Mouse (Mus musculus): ENCODE data around the gene Eml2. TPM values are rescaled to one million over a fixed set of nuclear protein-coding genes. Genes with fewer than 3 reads are reported as not detected.
"Not testable (repeated sequence)": the region's sequence is repeated elsewhere in the genome, so short reads cannot be mapped to it uniquely, and the experiment has no call there.

The Eml2 gene
- 58.3 and 61.8 TPM in 2 replicates for polyA plus RNA-seq (2012; rRNA removed)

- no peak for DNase-seq (ENCODE audit: low spot score)
These were observed at the start of gene Eml2 for GRCm38 (mm10) chr7:19175708-19176515. Eml2 (plus strand) TSS chr7:19176421.

- no peak for DNase-seq (ENCODE audit: low spot score)
These were observed 48.5 kb upstream of the Eml2 start for GRCm38 (mm10) chr7:19127744-19128143.

- no peak for DNase-seq (ENCODE audit: low spot score)
These were observed 46.8 kb upstream of the Eml2 start for GRCm38 (mm10) chr7:19129396-19129795.

GRCm38 (mm10) chr7:19130657-19131056, 45.6 kb upstream of the Eml2 start:
- no peak for DNase-seq (ENCODE audit: low spot score)

GRCm38 (mm10) chr7:19131324-19131848, 44.8 kb upstream of the Eml2 start:
- peak; percentile 89 for DNase-seq (ENCODE audit: low spot score)

GRCm38 (mm10) chr7:19136168-19136567, 40.1 kb upstream of the Eml2 start:
- DNase-seq (ENCODE audit: low spot score): no peak

GRCm38 (mm10) chr7:19136673-19137334, 39.4 kb upstream of the Eml2 start:
- no peak for DNase-seq (ENCODE audit: low spot score)

- DNase-seq (ENCODE audit: low spot score): no peak
These were observed 38.8 kb upstream of the Eml2 start for GRCm38 (mm10) chr7:19137380-19137779.

- DNase-seq (ENCODE audit: low spot score): no peak
These were observed 29.4 kb upstream of the Eml2 start for GRCm38 (mm10) chr7:19146793-19147192.

- no peak for DNase-seq (ENCODE audit: low spot score)
These were observed 28.6 kb upstream of the Eml2 start for GRCm38 (mm10) chr7:19147497-19148045.

GRCm38 (mm10) chr7:19148180-19148874, 27.9 kb upstream of the Eml2 start:
- no peak for DNase-seq (ENCODE audit: low spot score)

- peak; percentile 83 for DNase-seq (ENCODE audit: low spot score)
These were observed 27.2 kb upstream of the Eml2 start, which contains the start of gene Qpctl for GRCm38 (mm10) chr7:19148875-19149541. Qpctl (minus strand) TSS chr7:19149291.

GRCm38 (mm10) chr7:19149626-19150025, 26.6 kb upstream of the Eml2 start, which contains the start of gene Snrpd2:
Snrpd2 (plus strand) TSS chr7:19149722.
- peak; percentile 88 for DNase-seq (ENCODE audit: low spot score)

- not testable (repeated sequence) for DNase-seq (ENCODE audit: low spot score)
These were observed 25.1 kb upstream of the Eml2 start for GRCm38 (mm10) chr7:19151121-19151520.

GRCm38 (mm10) chr7:19154796-19155195, 21.4 kb upstream of the Eml2 start:
- no peak for DNase-seq (ENCODE audit: low spot score)

GRCm38 (mm10) chr7:19155825-19156475, 20.3 kb upstream of the Eml2 start:
- no peak for DNase-seq (ENCODE audit: low spot score)

GRCm38 (mm10) chr7:19157160-19157800, 18.9 kb upstream of the Eml2 start:
- peak; percentile 92 for DNase-seq (ENCODE audit: low spot score)

GRCm38 (mm10) chr7:19158601-19159000, 17.6 kb upstream of the Eml2 start:
- no peak for DNase-seq (ENCODE audit: low spot score)

GRCm38 (mm10) chr7:19159411-19159810, 16.8 kb upstream of the Eml2 start:
- DNase-seq (ENCODE audit: low spot score): no peak

GRCm38 (mm10) chr7:19160115-19160514, 16.1 kb upstream of the Eml2 start:
- no peak for DNase-seq (ENCODE audit: low spot score)

All from urinary bladder, adult 2 months (tissue).